Mouse (Mus musculus) liver, embryonic 11.5 days (tissue): ENCODE measurements around the gene 5730596B20Rik. TPM values are rescaled to one million over a fixed set of nuclear protein-coding genes. Genes with fewer than 3 reads are reported as not detected.

ENCODE experiments used
- ATAC-seq: fragments of 200-750 bp; cut with Nextera tagmentation; replicated peaks from 2 replicates; pipeline ENCODE4 v1.8.0; 2017; ENCODE audit warnings: moderate number of reproducible peaks, mild to moderate bottlenecking, moderate TSS enrichment, moderate library complexity; ENCODE audit not compliant: low FRiP score
- DNase-seq: peaks from one replicate; pipeline ENCODE4 v3.0.0-alpha.2; 2017; ENCODE audit warnings: low spot score
- H3K27ac ChIP-seq: fragments of 300-500 bp; sonication (generic); 2 replicates; pipeline ENCODE4 v1.5.1; 2014; ENCODE audit warnings: mild to moderate bottlenecking, low read depth, low read length, control low read depth
- H3K27me3 ChIP-seq: fragments of 300-500 bp; sonication (generic); replicated peaks from 2 replicates; pipeline ENCODE4 v1.6.1; 2014; ENCODE audit warnings: low read length, mixed read lengths; ENCODE audit not compliant: control insufficient read depth, insufficient read depth
- H3K36me3 ChIP-seq: fragments of 300-500 bp; sonication (generic); 2 replicates; pipeline ENCODE4 v1.6.1; 2014; ENCODE audit warnings: mild to moderate bottlenecking, low read length, moderate library complexity, mixed read lengths; ENCODE audit not compliant: control insufficient read depth, insufficient read depth
- H3K4me1 ChIP-seq: fragments of 300-500 bp; sonication (generic); replicated peaks from 2 replicates; pipeline ENCODE4 v1.6.1; 2014; ENCODE audit warnings: low read length, mixed read lengths; ENCODE audit not compliant: control insufficient read depth, insufficient read depth
- H3K4me2 ChIP-seq: fragments of 300-500 bp; sonication (generic); 2 replicates; pipeline ENCODE4 v1.6.1; 2014; ENCODE audit warnings: mild to moderate bottlenecking, control low read depth, moderate library complexity
- H3K4me3 ChIP-seq: fragments of 300-500 bp; sonication (generic); 2 replicates; pipeline ENCODE4 v1.5.1; 2014; ENCODE audit warnings: low read depth, low read length, control low read depth
- H3K9ac ChIP-seq: fragments of 300-500 bp; sonication (generic); 2 replicates; pipeline ENCODE4 v1.6.1; 2014; ENCODE audit warnings: low read depth, low read length, control low read depth
- H3K9me3 ChIP-seq: fragments of 300-500 bp; sonication (generic); 2 replicates; pipeline ENCODE4 v1.6.1; 2016; ENCODE audit warnings: low read length, inconsistent platforms, mixed read lengths; ENCODE audit not compliant: control insufficient read depth
- WGBS: fragments of 180-500 bp; shearing (Covaris S2); extraction: QIAGEN DNeasy Blood & Tissue Kit; methylation state at CpG from one replicate; pipeline ENCODE4 v1.1.7; 2014; 5-methylcytosine and 5-hydroxymethylcytosine counted together
- polyA plus RNA-seq: library from polyadenylated mRNA; unstranded; fragments of >200 nt; fragmentation: Nextera tagmentation; extraction: Ambion mirVana; gene quantifications from 2 replicates; pipeline ENCODE4 v1.2.1, GENCODE M21; 2014

Gene 5730596B20Rik
- polyA plus RNA-seq, 1 experiment from 2014 or later, result 1.0 TPM

- H3K4me1 ChIP-seq, result peaks cover 11% of the 10 kb centered on the region
- peaks cover 98% of the 10 kb centered on the region for H3K27me3 ChIP-seq
- no peaks in the 10 kb centered on the region for H3K36me3 ChIP-seq
- DNase-seq, result no peak
- no peak overlapping the region for H3K27ac ChIP-seq
- no peak overlapping the region for H3K4me3 ChIP-seq
- ATAC-seq, result no peak
- no peaks in the 10 kb centered on the region for H3K9me3 ChIP-seq
- WGBS, result 8% methylated on average over 6 of the region's 6 CpGs
- H3K9ac ChIP-seq, result no peak overlapping the region
- peak overlapping the region; percentile 29 for H3K4me2 ChIP-seq
Measured at GRCm38 (mm10) chr6:52184668-52185067, 7.4 kb downstream of the 5730596B20Rik start.

GRCm38 (mm10) chr6:52185222-52185621, 7.9 kb downstream of the 5730596B20Rik start:
- WGBS, result 3% methylated on average over 19 of the region's 19 CpGs
- H3K4me2 ChIP-seq, result peak overlapping the region; percentile 29
- peaks cover 11% of the 10 kb centered on the region for H3K4me1 ChIP-seq
- DNase-seq, result no peak
- no peak overlapping the region for H3K9ac ChIP-seq
- no peak overlapping the region for H3K27ac ChIP-seq
- no peaks in the 10 kb centered on the region for H3K9me3 ChIP-seq
- ATAC-seq, result no peak
- H3K4me3 ChIP-seq, result no peak overlapping the region
- peaks cover 98% of the 10 kb centered on the region for H3K27me3 ChIP-seq
- H3K36me3 ChIP-seq, result no peaks in the 10 kb centered on the region

GRCm38 (mm10) chr6:52185834-52186233, 8.5 kb downstream of the 5730596B20Rik start:
- peaks cover 11% of the 10 kb centered on the region for H3K4me1 ChIP-seq

GRCm38 (mm10) chr6:52186500-52186899, 9.2 kb downstream of the 5730596B20Rik start:
- DNase-seq, result no peak
- Histone ChIP-seq H3K4me1 (peaks cover 13% of the 10 kb centered on the region), H3K27me3 (peaks cover 98% of the 10 kb centered on the region), H3K4me3 (no peak overlapping the region), H3K36me3 (no peaks in the 10 kb centered on the region), H3K4me2 (no peak overlapping the region), H3K9ac (no peak overlapping the region), H3K9me3 (no peaks in the 10 kb centered on the region), H3K27ac (no peak overlapping the region)
- no peak for ATAC-seq
- 4% methylated on average over 1 of the region's 1 CpGs for WGBS

More at GRCm38 (mm10) chr6:52185834-52186233, 8.5 kb downstream of the 5730596B20Rik start:
- DNase-seq (no peak), ATAC-seq (no peak)
- Histone ChIP-seq H3K36me3 (no peaks in the 10 kb centered on the region), H3K4me2 (no peak overlapping the region; the same call in 1 of the 2 replicates), H3K4me3 (no peak overlapping the region), H3K9me3 (no peaks in the 10 kb centered on the region), H3K27me3 (peaks cover 98% of the 10 kb centered on the region), H3K9ac (no peak overlapping the region), H3K27ac (no peak overlapping the region)
- 24% methylated on average over 3 of the region's 3 CpGs for WGBS

GRCm38 (mm10) chr6:52189172-52189591, 11.9 kb downstream of the 5730596B20Rik start:
- no peaks in the 10 kb centered on the region for H3K9me3 ChIP-seq
- no peak overlapping the region for H3K4me3 ChIP-seq
- peaks cover 10% of the 10 kb centered on the region; the same call in 1 of the 2 replicates for H3K4me1 ChIP-seq
- no peak for ATAC-seq
- no peaks in the 10 kb centered on the region for H3K36me3 ChIP-seq
- peak overlapping the region; percentile 78 for H3K4me2 ChIP-seq
- peaks cover 98% of the 10 kb centered on the region for H3K27me3 ChIP-seq
- WGBS, result 17% methylated on average over 5 of the region's 5 CpGs
- no peak for DNase-seq
- peak overlapping the region; percentile 64 for H3K27ac ChIP-seq
- H3K9ac ChIP-seq, result peak overlapping the region; percentile 37; the same call in 1 of the 2 replicates

GRCm38 (mm10) chr6:52189909-52190308, 12.6 kb downstream of the 5730596B20Rik start:
- Histone ChIP-seq H3K36me3 (no peaks in the 10 kb centered on the region), H3K9me3 (no peaks in the 10 kb centered on the region), H3K4me1 (peaks cover 12% of the 10 kb centered on the region; the same call in 1 of the 2 replicates), H3K27me3 (peaks cover 98% of the 10 kb centered on the region), H3K4me3 (peak overlapping the region; percentile 48), H3K27ac (peak overlapping the region; percentile 70; the same call in 1 of the 2 replicates), H3K9ac (no peak overlapping the region), H3K4me2 (peak overlapping the region; percentile 78)
- DNase-seq (no peak), ATAC-seq (no peak)
- WGBS, result 13% methylated on average over 8 of the region's 8 CpGs

- Histone ChIP-seq H3K4me2 (peak overlapping the region; percentile 78), H3K4me1 (peaks cover 13% of the 10 kb centered on the region; the same call in 1 of the 2 replicates), H3K9me3 (no peaks in the 10 kb centered on the region), H3K36me3 (no peaks in the 10 kb centered on the region), H3K27ac (peak overlapping the region; percentile 70; the same call in 1 of the 2 replicates), H3K27me3 (peaks cover 98% of the 10 kb centered on the region), H3K4me3 (peak overlapping the region; percentile 48), H3K9ac (peak overlapping the region; percentile 58)
- DNase-seq (peak; percentile 54), ATAC-seq (no peak)
- WGBS, result 2% methylated on average over 23 of the region's 23 CpGs
Measured at GRCm38 (mm10) chr6:52190410-52190809, 13.1 kb downstream of the 5730596B20Rik start.

GRCm38 (mm10) chr6:52190906-52191810, 13.9 kb downstream of the 5730596B20Rik start, which contains the start of gene Hoxa4:
TSS of gene Hoxa4 (minus strand) at chr6:52191753.
- Histone ChIP-seq H3K36me3 (no peaks in the 10 kb centered on the region), H3K4me2 (peak within 1 kb of the TSS; percentile 78), H3K27me3 (peaks cover 98% of the 10 kb centered on the region), H3K9me3 (no peaks in the 10 kb centered on the region), H3K4me3 (peak within 1 kb of the TSS; percentile 48), H3K27ac (peak within 1 kb of the TSS; percentile 70), H3K9ac (peak within 1 kb of the TSS; percentile 58), H3K4me1 (peaks cover 12% of the 10 kb centered on the region; the same call in 1 of the 2 replicates)
- no peak for ATAC-seq
- WGBS, result 2% methylated on average over 73 of the region's 102 CpGs
- DNase-seq, result no peak
